Mouse (Mus musculus) urinary bladder, postnatal 36 days (tissue): ENCODE data around the gene Vwa3b.
A peak's percentile ranks its signal among the peaks of the same experiment; 100 is the strongest.
"Not testable (repeated sequence)": the region's sequence is repeated elsewhere in the genome, so short reads cannot be mapped to it uniquely, and the experiment has no call there.

Experiments used
- DNase-seq, 2 experiments: peaks; one replicate each; pipeline ENCODE4 v3.0.0; 2022; ENCODE audit warnings: low spot score in 2 of 2, mixed read lengths in 1 of 2

Gene Vwa3b

GRCm38 (mm10) chr1:37025962-37026686, at the start of gene Vwa3b:
Gene Vwa3b (plus strand): TSS chr1:37026596.
- no peak for DNase-seq

GRCm38 (mm10) chr1:36976770-36977169, 49.6 kb upstream of the Vwa3b start:
- no peak for DNase-seq

- DNase-seq = no peak
These were observed 44.0 kb upstream of the Vwa3b start for GRCm38 (mm10) chr1:36982191-36982961.

- DNase-seq = no peak
These were observed 42.6 kb upstream of the Vwa3b start for GRCm38 (mm10) chr1:36983754-36984153.

- no peak for DNase-seq
These were observed 42.0 kb upstream of the Vwa3b start for GRCm38 (mm10) chr1:36984406-36984805.

GRCm38 (mm10) chr1:36985896-36986295, 40.5 kb upstream of the Vwa3b start:
- no peak for DNase-seq

GRCm38 (mm10) chr1:36986396-36987160, 39.8 kb upstream of the Vwa3b start:
- DNase-seq = no peak

GRCm38 (mm10) chr1:36987172-36988148, 38.9 kb upstream of the Vwa3b start:
- DNase-seq = no peak

GRCm38 (mm10) chr1:36988161-36988560, 38.2 kb upstream of the Vwa3b start:
- no peak for DNase-seq

GRCm38 (mm10) chr1:36988561-36988960, 37.8 kb upstream of the Vwa3b start:
- DNase-seq = no peak

GRCm38 (mm10) chr1:36994296-36994695, 32.1 kb upstream of the Vwa3b start:
- no peak for DNase-seq

GRCm38 (mm10) chr1:36995760-36996159, 30.6 kb upstream of the Vwa3b start:
- DNase-seq = no peak

- DNase-seq = peak in 1 of 2 experiments; percentile 22
These were observed 29.7 kb upstream of the Vwa3b start for GRCm38 (mm10) chr1:36996561-36997213.

GRCm38 (mm10) chr1:37000307-37000706, 26.1 kb upstream of the Vwa3b start:
- no peak for DNase-seq

GRCm38 (mm10) chr1:37001636-37002315, 24.6 kb upstream of the Vwa3b start:
- DNase-seq = no peak

GRCm38 (mm10) chr1:37002316-37003008, 23.9 kb upstream of the Vwa3b start:
- no peak for DNase-seq

- DNase-seq = no peak
These were observed 21.9 kb upstream of the Vwa3b start for GRCm38 (mm10) chr1:37004533-37004932.

- no peak for DNase-seq
These were observed 21.4 kb upstream of the Vwa3b start for GRCm38 (mm10) chr1:37005036-37005435.

- DNase-seq = not testable (repeated sequence)
These were observed 19.9 kb upstream of the Vwa3b start for GRCm38 (mm10) chr1:37006529-37006928.
